Mouse (Mus musculus): Measurements from ENCODE around the gene Zfp169.

GRCm38 (mm10) chr13:48438321-48438720 is 74.9 kb downstream of the Zfp169 start:
- TF ChIP-seq CTCF (IDR thresholded peaks at IDR 0.05; ENCODE audit: low read depth), result no peak
- no peak for TF ChIP-seq EP300 (IDR thresholded peaks at IDR 0.05; ENCODE audit: low read depth)
